29 mouse cellular contexts compared by ENCODE assay signal in the genomic region with DNA sequence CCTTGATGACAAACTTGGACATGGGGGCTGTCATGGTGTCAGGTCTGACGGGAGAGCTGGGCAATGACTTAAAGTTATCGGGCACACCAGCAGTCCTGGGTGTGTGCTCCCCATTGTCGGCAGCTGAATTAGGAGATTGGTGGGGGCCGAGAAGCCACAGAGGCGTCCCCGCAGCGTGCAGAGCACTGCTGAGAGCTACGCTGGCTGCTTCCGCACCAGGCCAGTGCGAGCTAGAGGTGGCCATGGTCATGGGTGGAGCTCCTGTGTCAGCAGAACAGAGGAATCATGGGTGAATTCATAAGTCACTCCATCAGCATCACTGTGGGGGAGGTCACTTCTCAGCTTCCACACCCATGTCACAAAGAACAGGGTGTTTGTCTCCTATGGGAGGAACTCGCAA. TPM values are rescaled to one million over a fixed set of nuclear protein-coding genes. Genes with fewer than 3 reads are reported as not detected.
DNase-seq lines count a peak whose midpoint lies in the region; ATAC-seq and TF ChIP-seq lines count a peak whose summit lies in the region.
"Had no signal": no experiment of that assay in that cellular context is flagged by ENCODE, and none has a peak within 500 bp of the region (broad histone marks: within the 10 kb centered on the region; RNA-seq: fewer than 3 reads in every experiment).

No protein-coding gene starts in this region.

- 49% methylated on average over 11 of the region's 11 CpGs for WGBS in liver, embryonic 14.5 days (ENCODE audit: insufficient replicate concordance)
- 67% methylated on average over 11 of the region's 11 CpGs for WGBS in liver, embryonic 12.5 days (ENCODE audit: insufficient replicate concordance)
- 86% methylated on average over 11 of the region's 11 CpGs for WGBS in intestine, postnatal 0 days
- WGBS in kidney, embryonic 16.5 days = 86% methylated on average over 11 of the region's 11 CpGs

- H3K9ac ChIP-seq in liver, embryonic 14.5 days (replicated peaks) = no peak overlapping the region
- H3K9ac ChIP-seq in liver, embryonic 12.5 days = no peak overlapping the region
- H3K9ac ChIP-seq in MEL (ENCODE audit: control insufficient read depth, low read depth, low read length, poor library complexity, severe bottlenecking) = peak overlapping the region; percentile 48
- H3K9ac ChIP-seq in intestine, postnatal 0 days (ENCODE audit: low read depth, low read length) = no peak overlapping the region
- H3K9ac ChIP-seq in kidney, embryonic 16.5 days (replicated peaks; ENCODE audit: low read length) = no peak overlapping the region
- H3K9ac ChIP-seq: embryonic facial prominence, embryonic 15.5 days; forebrain, embryonic 13.5 days; hindbrain, embryonic 15.5 days; limb, embryonic 12.5 days; midbrain, embryonic 12.5 days had no signal

- ATAC-seq in liver, embryonic 14.5 days (ENCODE audit: insufficient read depth) = peak; percentile 31; the same call in 1 of the 2 replicates
- no peak for ATAC-seq in liver, embryonic 12.5 days
- ATAC-seq in intestine, postnatal 0 days = 0 out of 2 replicates have a peak, but pooled peaks have one; percentile 20
- ATAC-seq in megakaryocyte-erythroid progenitor cell, adult 5-6 weeks (replicated peaks; ENCODE audit: low FRiP score, low TSS enrichment, poor library complexity, severe bottlenecking) = peak; percentile 73
- no peak for ATAC-seq in kidney, embryonic 16.5 days (ENCODE audit: low FRiP score, low TSS enrichment)
- ATAC-seq: forebrain, embryonic 13.5 days had no signal

- H3K4me3 ChIP-seq in liver, embryonic 14.5 days (ENCODE audit: insufficient read depth in 1 of 2, low read depth in 2 of 2, low read length in 2 of 2) = no peak overlapping the region
- no peak overlapping the region for H3K4me3 ChIP-seq in liver, embryonic 12.5 days
- H3K4me3 ChIP-seq in MEL (ENCODE audit: control insufficient read depth in 1 of 2, insufficient read depth in 1 of 2, low read depth in 2 of 2, low read length in 2 of 2) = peak overlapping the region; percentile 29 to 39
- no peak overlapping the region for H3K4me3 ChIP-seq in intestine, postnatal 0 days (ENCODE audit: low read depth, low read length)
- no peak overlapping the region for H3K4me3 ChIP-seq in kidney, embryonic 16.5 days (ENCODE audit: low read length)
- H3K4me3 ChIP-seq: embryonic facial prominence, embryonic 10.5 days; embryonic facial prominence, embryonic 15.5 days; forebrain, embryonic 13.5 days; heart, embryonic 10.5 days; hindbrain, embryonic 15.5 days; limb, embryonic 12.5 days; midbrain, embryonic 12.5 days had no signal

- DNase-seq in liver, embryonic 14.5 days (ENCODE audit: low read depth in 3 of 3, low spot score in 3 of 3) = no peak
- peak; percentile 69 for DNase-seq in MEL (ENCODE audit: low read depth, low spot score)
- no peak for DNase-seq in cerebellum, adult 11 months
- DNase-seq in heart, postnatal 4 days = no peak
- DNase-seq: adrenal gland, postnatal 14 days; cerebellum, adult 2 months; cerebellum, postnatal 14 days; gastrocnemius, postnatal 14 days; heart, adult 11 months; kidney, adult 11 months; kidney, postnatal 25 days; lung, postnatal 4 days; right cerebral cortex, postnatal 25 days; spleen, adult 18-20 months; thymus, adult 2 months; thymus, postnatal 36 days had no signal

- H3K9me3 ChIP-seq in liver, embryonic 14.5 days (ENCODE audit: control insufficient read depth, low read length) = no peaks in the 10 kb centered on the region
- no peaks in the 10 kb centered on the region for H3K9me3 ChIP-seq in liver, embryonic 12.5 days (replicated peaks)
- no peaks in the 10 kb centered on the region for H3K9me3 ChIP-seq in MEL (replicated peaks; ENCODE audit: insufficient read depth, low read length)
- no peaks in the 10 kb centered on the region for H3K9me3 ChIP-seq in intestine, postnatal 0 days (ENCODE audit: control insufficient read depth)
- no peaks in the 10 kb centered on the region for H3K9me3 ChIP-seq in kidney, embryonic 16.5 days (ENCODE audit: low read length)
- H3K9me3 ChIP-seq: embryonic facial prominence, embryonic 10.5 days; embryonic facial prominence, embryonic 15.5 days; forebrain, embryonic 13.5 days; heart, embryonic 10.5 days; hindbrain, embryonic 15.5 days; limb, embryonic 12.5 days; midbrain, embryonic 12.5 days had no signal

- no peak for TF ChIP-seq RAD21 in MEL (IDR thresholded peaks at IDR 0.05; ENCODE audit: low read depth, low read length)

- peak in 1 of 2 experiments; percentile 45; a peak in 1 of 4 replicates for TF ChIP-seq POLR2A in MEL (IDR thresholded peaks at IDR 0.05; ENCODE audit: control insufficient read depth in 1 of 2, insufficient read depth in 1 of 2, low read depth in 1 of 2, low read length in 2 of 2, poor library complexity in 1 of 2)

- H3K36me3 ChIP-seq in liver, embryonic 14.5 days (replicated peaks; ENCODE audit: control insufficient read depth, insufficient read depth, low read depth) = no peaks in the 10 kb centered on the region
- H3K36me3 ChIP-seq in liver, embryonic 12.5 days = no peaks in the 10 kb centered on the region
- H3K36me3 ChIP-seq in MEL (ENCODE audit: control insufficient read depth in 1 of 2, insufficient read depth in 2 of 2, low read length in 2 of 2) = peaks cover 0 to 10% of the 10 kb centered on the region in 2 experiments; a peak in 2 of 4 replicates
- H3K36me3 ChIP-seq in intestine, postnatal 0 days (ENCODE audit: control insufficient read depth, insufficient read depth) = no peaks in the 10 kb centered on the region
- no peaks in the 10 kb centered on the region for H3K36me3 ChIP-seq in kidney, embryonic 16.5 days (ENCODE audit: insufficient read depth, low read length)
- H3K36me3 ChIP-seq: embryonic facial prominence, embryonic 10.5 days; embryonic facial prominence, embryonic 15.5 days; heart, embryonic 10.5 days; hindbrain, embryonic 15.5 days; limb, embryonic 12.5 days; midbrain, embryonic 12.5 days had no signal

- TF ChIP-seq EP300 in liver, embryonic 14.5 days (IDR thresholded peaks at IDR 0.05; ENCODE audit: low read depth) = no peak
- 0 out of 4 replicates have a peak, but pooled peaks of 1 of the 2 experiments have one; percentile 14 for TF ChIP-seq EP300 in MEL (IDR thresholded peaks at IDR 0.05; ENCODE audit: low read depth in 1 of 2, low read length in 2 of 2)

- H3K4me1 ChIP-seq in liver, embryonic 14.5 days (replicated peaks; ENCODE audit: control insufficient read depth in 2 of 2, insufficient read depth in 2 of 2, low read length in 1 of 2) = peaks cover 2 to 13% of the 10 kb centered on the region in 2 experiments; a peak in 2 of 4 replicates
- H3K4me1 ChIP-seq in liver, embryonic 12.5 days = peaks cover 13% of the 10 kb centered on the region
- peaks cover 3 to 17% of the 10 kb centered on the region in 2 experiments; a peak in 3 of 4 replicates for H3K4me1 ChIP-seq in MEL (ENCODE audit: control insufficient read depth in 1 of 2, insufficient read depth in 2 of 2, low read length in 2 of 2)
- H3K4me1 ChIP-seq in intestine, postnatal 0 days (replicated peaks; ENCODE audit: control insufficient read depth, insufficient read depth, low read length) = 0 out of 2 replicates have a peak, but pooled peaks cover 7% of the 10 kb centered on the region
- H3K4me1 ChIP-seq in kidney, embryonic 16.5 days (ENCODE audit: insufficient read depth, low read length) = peaks cover 7% of the 10 kb centered on the region
- H3K4me1 ChIP-seq: embryonic facial prominence, embryonic 15.5 days; hindbrain, embryonic 15.5 days had no signal

- no peak for TF ChIP-seq CTCF in liver, embryonic 14.5 days (IDR thresholded peaks at IDR 0.05; ENCODE audit: low read depth)
- TF ChIP-seq CTCF in MEL (IDR thresholded peaks at IDR 0.05 in 2 of 3, conservative IDR thresholded peaks at IDR 0.05 in 1 of 3; ENCODE audit: control insufficient read depth in 1 of 3, insufficient read depth in 1 of 3, low read depth in 2 of 3, low read length in 3 of 3, poor library complexity in 1 of 3, severe bottlenecking in 1 of 3) = no peak
- no peak for TF ChIP-seq CTCF in intestine, postnatal 0 days (IDR thresholded peaks at IDR 0.05; ENCODE audit: low read depth)

- no peaks in the 10 kb centered on the region for H3K27me3 ChIP-seq in liver, embryonic 14.5 days (ENCODE audit: control insufficient read depth, insufficient read depth, low read length)
- H3K27me3 ChIP-seq in liver, embryonic 12.5 days (replicated peaks) = peaks cover 10% of the 10 kb centered on the region
- H3K27me3 ChIP-seq in MEL (ENCODE audit: control insufficient read depth in 1 of 2, insufficient read depth in 2 of 2, low read length in 2 of 2) = no peaks in the 10 kb centered on the region
- no peaks in the 10 kb centered on the region for H3K27me3 ChIP-seq in intestine, postnatal 0 days (replicated peaks; ENCODE audit: control insufficient read depth, insufficient read depth, low read length)
- H3K27me3 ChIP-seq in kidney, embryonic 16.5 days (ENCODE audit: insufficient read depth, low read length) = no peaks in the 10 kb centered on the region
- H3K27me3 ChIP-seq: embryonic facial prominence, embryonic 15.5 days; forebrain, embryonic 13.5 days; hindbrain, embryonic 15.5 days; midbrain, embryonic 12.5 days had no signal

- peak overlapping the region; percentile 4; the same call in 1 of the 2 replicates for H3K4me2 ChIP-seq in liver, embryonic 14.5 days (ENCODE audit: low read depth)
- no peak overlapping the region for H3K4me2 ChIP-seq in liver, embryonic 12.5 days
- H3K4me2 ChIP-seq in intestine, postnatal 0 days (replicated peaks; ENCODE audit: low read depth) = peak overlapping the region; percentile 17
- H3K4me2 ChIP-seq in kidney, embryonic 16.5 days (replicated peaks; ENCODE audit: low read depth, low read length) = no peak overlapping the region
- H3K4me2 ChIP-seq: embryonic facial prominence, embryonic 15.5 days; forebrain, embryonic 13.5 days; hindbrain, embryonic 15.5 days; limb, embryonic 12.5 days; midbrain, embryonic 12.5 days had no signal

- no peaks in the 10 kb centered on the region for H3K79me2 ChIP-seq in MEL (ENCODE audit: control insufficient read depth, insufficient read depth, low read length, poor library complexity)

- no peak overlapping the region for H3K27ac ChIP-seq in liver, embryonic 14.5 days
- no peak overlapping the region for H3K27ac ChIP-seq in liver, embryonic 12.5 days
- peak overlapping the region; percentile 67 for H3K27ac ChIP-seq in MEL (ENCODE audit: control insufficient read depth, low read depth, low read length)
- H3K27ac ChIP-seq in intestine, postnatal 0 days (ENCODE audit: low read depth, low read length) = 0 out of 2 replicates have a peak overlapping the region, but pooled peaks have one; percentile 1
- H3K27ac ChIP-seq in kidney, embryonic 16.5 days (ENCODE audit: low read length) = no peak overlapping the region
- H3K27ac ChIP-seq: embryonic facial prominence, embryonic 10.5 days; embryonic facial prominence, embryonic 15.5 days; forebrain, embryonic 13.5 days; heart, embryonic 10.5 days; hindbrain, embryonic 15.5 days; limb, embryonic 12.5 days; midbrain, embryonic 12.5 days had no signal

RNA-seq across cellular contexts. Expression of gene Ache, which starts 22.5 kb away (rescaled TPM):
- polyA plus RNA-seq in liver, embryonic 14.5 days (2012; rRNA removed) = 18.1 and 20.5 TPM in 2 replicates
- polyA plus RNA-seq in liver, embryonic 14.5 days (2014; fragmentation: Nextera tagmentation; extraction: Ambion mirVana) = 12.4 and 16.6 TPM in 2 replicates
- 23.4 and 26.2 TPM in 2 replicates for polyA plus RNA-seq in liver, embryonic 12.5 days (2016; fragmentation: Nextera tagmentation; extraction: Ambion mirVana)
- total RNA-seq in MEL (2012; rRNA removed) = 3.4 and 7.0 TPM in 2 replicates
- polyA plus RNA-seq in MEL (2012; ENCODE audit: insufficient read depth in 1 of 2, insufficient read length in 2 of 2, low read depth in 1 of 2, low replicate concordance in 2 of 2, missing spikeins in 1 of 2) = 10 to 100 TPM in 1 of 2 experiments, not detected in 1; 16.8 TPM
- 8.9 and 9.6 TPM in 2 replicates for polyA plus RNA-seq in intestine, postnatal 0 days (2015; fragmentation: Nextera tagmentation; extraction: Ambion mirVana)
- 20.4 and 22.8 TPM in 2 replicates for total RNA-seq in megakaryocyte-erythroid progenitor cell, adult 5-6 weeks (2014; fragmentation: Nextera tagmentation)
- total RNA-seq in megakaryocyte-erythroid progenitor cell, adult 5-6 weeks (2017) = 3.0 and 6.4 TPM in 2 replicates
- 3.0 and 3.1 TPM in 2 replicates for polyA plus RNA-seq in kidney, embryonic 16.5 days (2015; fragmentation: Nextera tagmentation; extraction: Ambion mirVana)
- total RNA-seq in heart, postnatal 4 days (2021) = 1 to 10 TPM; 3.9 to 4.3 TPM

RNA-seq across cellular contexts. Expression of gene Ufsp1, which starts 29.6 kb away (rescaled TPM):
- 8.2 and 9.4 TPM in 2 replicates for polyA plus RNA-seq in liver, embryonic 14.5 days (2012; rRNA removed)
- polyA plus RNA-seq in liver, embryonic 14.5 days (2014; fragmentation: Nextera tagmentation; extraction: Ambion mirVana) = 6.3 and 7.9 TPM in 2 replicates
- 11.9 and 12.5 TPM in 2 replicates for polyA plus RNA-seq in liver, embryonic 12.5 days (2016; fragmentation: Nextera tagmentation; extraction: Ambion mirVana)
- 4.7 and 6.9 TPM in 2 replicates for total RNA-seq in MEL (2012; rRNA removed)
- polyA plus RNA-seq in MEL (2012; ENCODE audit: insufficient read depth in 1 of 2, insufficient read length in 2 of 2, low read depth in 1 of 2, low replicate concordance in 2 of 2, missing spikeins in 1 of 2) = 10 to 100 TPM in 1 of 2 experiments, not detected in 1; 16.1 TPM
- polyA plus RNA-seq in intestine, postnatal 0 days (2015; fragmentation: Nextera tagmentation; extraction: Ambion mirVana) = 10.4 and 11.0 TPM in 2 replicates
- 9.0 and 11.4 TPM in 2 replicates for total RNA-seq in megakaryocyte-erythroid progenitor cell, adult 5-6 weeks (2014; fragmentation: Nextera tagmentation)
- 5.2 and 6.0 TPM in 2 replicates for total RNA-seq in megakaryocyte-erythroid progenitor cell, adult 5-6 weeks (2017)
- polyA plus RNA-seq in kidney, embryonic 16.5 days (2015; fragmentation: Nextera tagmentation; extraction: Ambion mirVana) = 7.2 and 7.8 TPM in 2 replicates
- 1 to 10 TPM; 7.5 to 8.0 TPM for total RNA-seq in heart, postnatal 4 days (2021)

RNA-seq across cellular contexts. Expression of gene Srrt, which starts 42.7 kb away (rescaled TPM):
- polyA plus RNA-seq in liver, embryonic 14.5 days (2012; rRNA removed) = 64.1 and 93.4 TPM in 2 replicates
- polyA plus RNA-seq in liver, embryonic 14.5 days (2014; fragmentation: Nextera tagmentation; extraction: Ambion mirVana) = 50.2 and 56.0 TPM in 2 replicates
- 125 and 128 TPM in 2 replicates for polyA plus RNA-seq in liver, embryonic 12.5 days (2016; fragmentation: Nextera tagmentation; extraction: Ambion mirVana)
- total RNA-seq in MEL (2012; rRNA removed) = 235 and 291 TPM in 2 replicates
- 100 to 1,000 TPM in 1 of 2 experiments, not detected in 1; 454 TPM for polyA plus RNA-seq in MEL (2012; ENCODE audit: insufficient read depth in 1 of 2, insufficient read length in 2 of 2, low read depth in 1 of 2, low replicate concordance in 2 of 2, missing spikeins in 1 of 2)
- polyA plus RNA-seq in intestine, postnatal 0 days (2015; fragmentation: Nextera tagmentation; extraction: Ambion mirVana) = 31.3 and 32.2 TPM in 2 replicates
- total RNA-seq in megakaryocyte-erythroid progenitor cell, adult 5-6 weeks (2014; fragmentation: Nextera tagmentation) = 308 and 381 TPM in 2 replicates
- total RNA-seq in megakaryocyte-erythroid progenitor cell, adult 5-6 weeks (2017) = 409 and 443 TPM in 2 replicates
- polyA plus RNA-seq in kidney, embryonic 16.5 days (2015; fragmentation: Nextera tagmentation; extraction: Ambion mirVana) = 158 and 165 TPM in 2 replicates
- total RNA-seq in heart, postnatal 4 days (2021) = 100 to 1,000 TPM; 108 to 119 TPM

RNA-seq across cellular contexts. Expression of gene Trip6, which starts 49.4 kb away (rescaled TPM):
- 6.7 and 7.2 TPM in 2 replicates for polyA plus RNA-seq in liver, embryonic 14.5 days (2012; rRNA removed)
- 4.9 and 6.4 TPM in 2 replicates for polyA plus RNA-seq in liver, embryonic 14.5 days (2014; fragmentation: Nextera tagmentation; extraction: Ambion mirVana)
- polyA plus RNA-seq in liver, embryonic 12.5 days (2016; fragmentation: Nextera tagmentation; extraction: Ambion mirVana) = 16.8 and 18.7 TPM in 2 replicates
- 0.46 and 0.58 TPM in 2 replicates for total RNA-seq in MEL (2012; rRNA removed)
- 1 to 10 TPM in 1 of 2 experiments, not detected in 1; 2.1 TPM for polyA plus RNA-seq in MEL (2012; ENCODE audit: insufficient read depth in 1 of 2, insufficient read length in 2 of 2, low read depth in 1 of 2, low replicate concordance in 2 of 2, missing spikeins in 1 of 2)
- 23.8 and 24.8 TPM in 2 replicates for polyA plus RNA-seq in intestine, postnatal 0 days (2015; fragmentation: Nextera tagmentation; extraction: Ambion mirVana)
- total RNA-seq in megakaryocyte-erythroid progenitor cell, adult 5-6 weeks (2014; fragmentation: Nextera tagmentation) = 21.8 and 27.9 TPM in 2 replicates
- 19.6 and 29.9 TPM in 2 replicates for total RNA-seq in megakaryocyte-erythroid progenitor cell, adult 5-6 weeks (2017)
- polyA plus RNA-seq in kidney, embryonic 16.5 days (2015; fragmentation: Nextera tagmentation; extraction: Ambion mirVana) = 90.1 and 102 TPM in 2 replicates
- 10 to 100 TPM; 32.5 to 36.0 TPM for total RNA-seq in heart, postnatal 4 days (2021)

RNA-seq across cellular contexts. Expression of gene Muc3a, which starts 52.6 kb away (rescaled TPM):
- polyA plus RNA-seq in liver, embryonic 14.5 days (2012; rRNA removed) = 0.06 TPM in 2 replicates
- polyA plus RNA-seq in liver, embryonic 14.5 days (2014; fragmentation: Nextera tagmentation; extraction: Ambion mirVana) = not detected in 2 replicates
- polyA plus RNA-seq in liver, embryonic 12.5 days (2016; fragmentation: Nextera tagmentation; extraction: Ambion mirVana) = 0.14 TPM in 1 of 2 replicates, not detected in the other
- 12.7 and 16.1 TPM in 2 replicates for total RNA-seq in MEL (2012; rRNA removed)
- 10 to 100 TPM in 1 of 2 experiments, not detected in 1; 16.9 TPM for polyA plus RNA-seq in MEL (2012; ENCODE audit: insufficient read depth in 1 of 2, insufficient read length in 2 of 2, low read depth in 1 of 2, low replicate concordance in 2 of 2, missing spikeins in 1 of 2)
- 17.1 and 18.0 TPM in 2 replicates for polyA plus RNA-seq in intestine, postnatal 0 days (2015; fragmentation: Nextera tagmentation; extraction: Ambion mirVana)
- 0.25 and 0.61 TPM in 2 replicates for total RNA-seq in megakaryocyte-erythroid progenitor cell, adult 5-6 weeks (2014; fragmentation: Nextera tagmentation)
- not detected in 2 replicates for total RNA-seq in megakaryocyte-erythroid progenitor cell, adult 5-6 weeks (2017)
- polyA plus RNA-seq in kidney, embryonic 16.5 days (2015; fragmentation: Nextera tagmentation; extraction: Ambion mirVana) = 0.21 and 0.32 TPM in 2 replicates
- under 1 TPM; 0.32 to 0.33 TPM for total RNA-seq in heart, postnatal 4 days (2021)
- total RNA-seq: hematopoietic stem cell, adult 5-6 weeks had no signal
- polyA plus RNA-seq: embryonic facial prominence, embryonic 10.5 days; forebrain, embryonic 13.5 days; lung, embryonic 16.5 days had no signal

Comparison
In these comparisons a context has a peak if more than half of its experiments do, and no peak if none do; other contexts are left out.
1. ATAC-seq: peak in liver, embryonic 14.5 days (single experiment), intestine, postnatal 0 days (single experiment) and megakaryocyte-erythroid progenitor cell, adult 5-6 weeks (single experiment); none in liver, embryonic 12.5 days (single experiment) and kidney, embryonic 16.5 days (single experiment).
2. H3K4me2 ChIP-seq: peak in liver, embryonic 14.5 days (single experiment) and intestine, postnatal 0 days (single experiment); none in liver, embryonic 12.5 days (single experiment) and kidney, embryonic 16.5 days (single experiment).
3. H3K27ac ChIP-seq: peak in MEL (single experiment) and intestine, postnatal 0 days (single experiment); none in liver, embryonic 14.5 days (single experiment), liver, embryonic 12.5 days (single experiment) and kidney, embryonic 16.5 days (single experiment).
4. H3K4me3 ChIP-seq: peak in MEL (2 of 2); none in liver, embryonic 14.5 days (0 of 2), liver, embryonic 12.5 days (single experiment), intestine, postnatal 0 days (single experiment) and kidney, embryonic 16.5 days (single experiment).